Mouse (Mus musculus): ENCODE results near the gene Tmem202.

Tmem202 gene

DNA sequence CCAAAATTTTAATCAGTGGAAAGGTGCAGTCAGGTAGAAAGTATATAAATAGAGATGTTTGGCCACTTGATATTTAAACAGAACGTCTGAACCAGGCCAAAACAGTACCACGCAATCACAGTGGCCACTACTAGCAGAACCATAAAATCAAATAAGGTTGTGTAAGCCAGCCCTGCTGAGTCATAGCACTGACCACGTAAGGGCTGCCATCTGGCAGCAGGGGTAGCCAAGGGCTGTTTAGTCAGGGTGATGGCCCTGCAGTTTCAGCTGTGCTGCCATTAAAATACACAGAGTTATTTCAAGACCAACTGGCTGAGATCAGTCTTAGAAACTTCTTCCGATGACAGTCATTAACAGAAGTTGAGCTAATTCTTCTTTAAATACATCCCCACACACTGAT lies 5.8 kb downstream of the Tmem202 start:
- DNase-seq (ENCODE audit: low read depth, low spot score), result no peak

GRCm38 (mm10) chr9:59533422-59533821 lies 6.2 kb downstream of the Tmem202 start:
- no peak for DNase-seq (ENCODE audit: low read depth, low spot score)

DNA sequence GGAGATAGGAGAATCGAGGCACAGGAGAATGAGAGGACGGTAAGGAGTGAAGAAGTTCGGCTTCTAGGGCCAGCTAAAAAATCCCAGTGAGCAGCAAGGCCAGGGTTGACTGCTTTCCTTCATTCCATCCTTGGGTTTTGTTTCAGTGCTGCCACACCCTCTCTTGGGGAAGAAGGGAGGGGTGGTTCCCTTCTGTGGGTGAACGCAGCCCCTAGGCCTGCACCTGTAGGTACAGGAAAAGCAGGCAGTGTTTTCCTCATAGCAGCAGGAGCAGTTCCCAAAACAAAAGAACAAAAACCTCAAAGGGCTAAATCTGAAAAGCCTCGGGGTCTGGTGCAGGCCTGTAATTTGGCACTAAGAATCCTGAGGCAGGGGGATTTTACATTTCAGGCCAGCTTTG lies 8.0 kb downstream of the Tmem202 start:
- DNase-seq (ENCODE audit: low read depth, low spot score), result no peak

GRCm38 (mm10) chr9:59528274-59528673 lies 11.4 kb downstream of the Tmem202 start:
- DNase-seq (ENCODE audit: low read depth, low spot score), result no peak

GRCm38 (mm10) chr9:59527580-59527979 lies 12.1 kb downstream of the Tmem202 start:
- no peak for DNase-seq (ENCODE audit: low read depth, low spot score)

DNA sequence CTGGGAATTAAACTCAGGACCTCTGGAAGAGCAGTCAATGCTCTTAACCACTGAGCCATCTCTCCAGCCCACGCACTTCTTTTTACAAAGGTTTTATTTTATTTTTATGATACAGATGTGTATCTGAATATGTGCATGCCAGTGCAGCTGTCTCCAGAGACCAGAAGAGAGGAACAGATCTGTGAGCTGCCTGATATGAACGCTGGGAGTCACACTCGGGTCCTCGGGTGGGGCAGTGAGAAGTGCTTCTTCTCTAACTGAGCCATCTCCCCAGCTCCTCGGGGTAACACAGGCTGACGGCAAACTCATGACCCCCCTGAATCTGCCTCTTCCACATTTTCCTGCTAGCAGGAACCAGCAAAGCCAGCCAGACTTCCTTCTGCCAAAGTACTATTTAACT lies 12.9 kb downstream of the Tmem202 start:
- DNase-seq (ENCODE audit: low read depth, low spot score), result no peak

- no peak for DNase-seq (ENCODE audit: low read depth, low spot score)
Observed at GRCm38 (mm10) chr9:59522906-59523305, 16.7 kb downstream of the Tmem202 start.

DNA sequence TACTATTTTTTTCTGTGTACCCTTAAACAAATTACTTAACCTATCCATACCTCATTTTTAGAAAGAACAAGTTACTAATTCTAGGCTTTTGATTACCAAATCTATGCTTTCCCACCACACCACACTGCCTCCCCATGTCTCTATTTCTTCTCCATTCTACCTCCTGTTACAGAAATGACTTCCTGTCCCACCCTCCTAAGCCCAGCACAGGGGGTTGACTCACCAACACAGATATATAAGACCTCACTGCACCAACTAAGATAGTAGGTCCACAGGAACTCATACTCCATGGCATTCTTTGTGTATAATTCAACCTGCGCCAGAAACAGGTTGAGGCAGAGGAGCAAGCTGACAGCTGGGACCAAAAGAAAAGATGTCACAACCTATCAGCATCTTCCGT lies 20.3 kb downstream of the Tmem202 start:
- no peak for DNase-seq (ENCODE audit: low read depth, low spot score)

DNA sequence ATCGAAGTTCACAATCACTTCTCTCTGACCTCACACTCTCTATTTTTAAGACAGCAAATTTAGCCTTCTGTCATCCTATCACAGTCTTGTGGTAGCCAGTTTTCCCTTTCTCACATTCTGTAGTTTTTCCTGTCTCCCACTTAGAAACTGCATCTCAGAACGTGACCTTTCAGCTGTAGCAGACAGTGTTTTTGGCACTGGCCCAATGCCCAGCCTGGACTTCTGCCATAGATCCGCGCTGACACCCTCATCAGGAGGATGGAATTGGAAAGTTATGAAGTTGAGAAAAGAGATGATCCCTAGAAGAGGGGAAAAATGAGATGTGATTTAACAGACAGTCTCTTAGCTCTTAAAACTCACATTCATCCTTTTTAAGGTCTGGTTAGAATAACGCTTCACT lies 20.7 kb downstream of the Tmem202 start:
- no peak for DNase-seq (ENCODE audit: low read depth, low spot score)

DNA sequence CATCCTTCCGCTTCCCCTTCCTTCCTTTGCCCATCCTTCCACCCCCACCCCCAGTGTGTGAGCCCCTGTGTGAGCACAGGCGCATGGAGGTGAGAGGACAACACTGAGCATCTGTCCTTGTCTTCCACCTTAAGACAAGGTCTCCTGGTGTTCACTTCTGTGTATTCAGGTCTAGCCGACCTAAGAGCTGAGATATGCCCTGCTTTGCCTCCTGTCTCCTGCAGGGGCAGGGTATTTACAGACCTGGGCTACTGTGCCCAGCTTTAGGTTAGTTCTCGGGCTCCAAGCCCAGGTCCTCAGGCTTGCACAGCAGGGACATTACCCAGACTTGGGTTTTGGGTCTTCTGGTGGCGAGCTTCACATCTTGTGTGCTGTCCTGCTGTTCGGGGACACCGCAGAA lies 22.5 kb downstream of the Tmem202 start:
- no peak for DNase-seq (ENCODE audit: low read depth, low spot score)

GRCm38 (mm10) chr9:59515069-59515468 lies 24.6 kb downstream of the Tmem202 start:
- no peak for DNase-seq (ENCODE audit: low read depth, low spot score)

DNA sequence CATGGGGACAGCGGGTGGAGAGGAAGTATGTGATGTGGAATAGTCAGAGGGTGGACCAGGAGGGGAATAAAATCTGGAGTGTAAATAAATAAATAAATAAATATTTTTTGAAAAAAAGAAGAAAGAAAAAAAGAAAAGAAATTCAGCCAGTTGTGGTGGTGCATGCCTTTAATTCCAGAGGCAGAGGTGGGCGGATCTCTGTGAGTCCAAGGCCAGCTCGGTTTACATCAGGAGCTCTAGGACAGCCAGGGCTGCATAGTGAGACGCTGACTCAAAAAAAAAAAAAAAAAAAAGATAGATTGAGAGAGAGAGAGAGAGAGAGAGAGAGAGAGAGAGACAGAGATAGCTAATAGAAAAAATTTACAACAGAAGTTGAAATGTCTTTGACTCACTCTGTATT lies 27.3 kb downstream of the Tmem202 start:
- no peak for DNase-seq (ENCODE audit: low read depth, low spot score)

GRCm38 (mm10) chr9:59508146-59508545 lies 31.5 kb downstream of the Tmem202 start:
- DNase-seq (ENCODE audit: low read depth, low spot score), result peak; percentile 37

GRCm38 (mm10) chr9:59487331-59487730 lies 52.3 kb downstream of the Tmem202 start:
- no peak for DNase-seq (ENCODE audit: low read depth, low spot score)

DNA sequence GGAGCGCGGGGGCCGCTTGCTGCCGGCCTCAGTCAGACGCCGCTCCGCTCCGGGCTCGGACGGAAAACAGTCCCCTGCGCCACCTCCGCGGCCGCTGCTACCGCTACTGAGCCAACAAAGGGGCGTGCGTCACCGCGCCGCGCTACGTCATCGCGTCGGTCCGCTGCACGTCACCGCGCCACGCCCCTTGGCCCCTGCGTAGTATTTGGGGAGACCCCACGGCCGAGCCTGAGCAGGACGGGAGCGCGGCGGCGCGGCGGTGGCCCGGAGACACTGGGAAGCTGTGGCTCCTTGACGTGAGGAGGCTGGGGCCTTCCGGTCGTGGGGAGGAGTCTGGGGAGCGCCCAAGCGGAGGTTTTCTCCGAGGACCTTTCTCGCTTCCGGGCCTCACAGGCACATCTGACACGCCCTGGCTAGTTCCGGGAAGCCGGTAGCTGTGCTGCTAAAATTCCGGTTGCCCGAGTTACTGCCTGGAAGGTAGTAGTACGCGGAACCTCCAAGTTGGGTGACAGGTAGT lies 53.0 kb downstream of the Tmem202 start, which contains the start of gene Arih1:
TSS of gene Arih1 (minus strand) at position 70 of the 517 bp plus-strand sequence.
- DNase-seq (ENCODE audit: low read depth, low spot score), result peak; percentile 98

- no peak for DNase-seq (ENCODE audit: low read depth, low spot score)
Observed at GRCm38 (mm10) chr9:59486076-59486518, 53.5 kb downstream of the Tmem202 start.

DNA sequence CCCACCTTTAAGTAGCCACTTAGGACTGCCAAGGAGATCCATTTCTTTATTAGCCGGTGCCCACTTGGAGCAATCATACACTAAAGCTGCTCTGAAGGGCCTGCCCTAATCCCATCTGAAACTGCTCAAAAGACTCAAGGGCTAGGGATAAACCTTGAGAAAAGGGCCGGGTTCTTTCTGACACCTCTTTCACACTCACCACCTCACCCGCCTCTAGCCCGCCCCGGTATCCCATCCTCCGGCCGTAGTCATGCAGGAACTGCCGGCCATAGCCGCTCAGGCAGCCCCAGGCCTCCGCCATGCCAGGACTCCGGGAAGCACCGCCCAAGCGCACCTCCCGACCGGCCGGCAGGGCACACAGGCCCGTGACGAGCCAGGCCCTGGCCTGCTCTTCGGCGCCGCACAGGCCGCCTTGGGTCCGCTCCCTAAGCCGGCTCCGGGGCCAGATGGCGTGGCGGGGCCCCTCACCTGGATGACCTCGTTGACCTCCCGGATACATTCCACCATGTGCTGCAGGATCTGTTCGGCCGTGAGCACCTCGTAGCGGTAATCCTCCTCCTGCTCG lies 54.1 kb downstream of the Tmem202 start:
- DNase-seq (ENCODE audit: low read depth, low spot score), result peak; percentile 37

GRCm38 (mm10) chr9:59484760-59485159 lies 54.9 kb downstream of the Tmem202 start:
- DNase-seq (ENCODE audit: low read depth, low spot score), result no peak

DNA sequence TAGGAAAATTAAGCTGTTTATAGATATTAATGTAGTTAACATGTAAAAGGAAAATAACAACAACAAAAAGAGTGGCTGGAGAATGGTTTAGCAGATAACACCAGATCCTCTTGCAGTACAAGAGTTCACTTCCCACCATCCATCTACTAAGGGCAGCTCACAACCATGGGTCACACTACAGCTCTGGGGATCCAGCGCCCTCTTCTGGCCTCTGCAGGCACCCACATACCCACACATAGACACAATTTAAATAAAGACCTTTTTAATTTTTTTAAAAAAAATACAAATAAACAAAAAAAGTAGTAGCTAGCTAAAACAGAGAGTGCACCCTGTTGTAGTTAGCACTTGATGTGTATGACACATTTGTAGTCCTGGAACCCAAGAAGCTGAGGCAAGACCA lies 57.2 kb downstream of the Tmem202 start:
- DNase-seq (ENCODE audit: low read depth, low spot score), result peak; percentile 23

DNA sequence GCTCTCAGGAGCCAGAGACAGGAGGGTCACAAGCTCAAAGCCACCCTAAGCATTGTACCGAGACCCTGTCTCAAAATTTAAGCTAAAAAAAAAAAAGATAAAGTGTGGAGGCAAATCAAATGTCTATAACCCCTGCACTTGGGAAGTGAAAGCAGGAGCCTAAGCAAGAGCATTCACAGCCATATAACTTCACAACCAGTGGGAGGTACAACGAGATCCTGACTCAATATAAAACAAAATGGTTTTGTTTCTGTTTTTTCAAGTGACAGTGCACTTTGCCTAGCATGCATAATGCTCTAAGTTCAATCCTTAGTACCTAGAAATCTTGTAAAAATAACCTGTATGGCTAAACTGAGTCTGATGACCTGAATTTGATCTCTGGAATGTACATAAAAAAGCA lies 63.0 kb downstream of the Tmem202 start:
- no peak for DNase-seq (ENCODE audit: low read depth, low spot score)

DNA sequence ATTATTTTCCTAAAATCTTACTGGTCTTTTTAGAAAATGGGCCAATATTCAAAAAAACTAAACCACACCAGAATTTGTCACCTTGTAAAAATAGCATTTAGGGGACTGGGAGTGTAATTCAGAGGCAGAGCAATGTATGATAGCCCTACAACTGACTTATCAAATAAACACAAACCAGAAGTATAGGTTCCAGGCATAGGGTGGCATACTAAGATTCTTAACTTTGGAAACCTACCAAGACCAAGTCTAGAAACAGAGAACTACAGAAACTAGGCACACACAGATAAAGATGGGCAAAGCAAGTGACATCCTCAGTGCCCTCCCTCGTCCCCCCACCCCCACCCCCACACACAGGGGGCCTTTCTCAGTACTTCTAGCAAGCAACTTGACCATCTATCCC lies 64.8 kb downstream of the Tmem202 start:
- DNase-seq (ENCODE audit: low read depth, low spot score), result no peak

DNA sequence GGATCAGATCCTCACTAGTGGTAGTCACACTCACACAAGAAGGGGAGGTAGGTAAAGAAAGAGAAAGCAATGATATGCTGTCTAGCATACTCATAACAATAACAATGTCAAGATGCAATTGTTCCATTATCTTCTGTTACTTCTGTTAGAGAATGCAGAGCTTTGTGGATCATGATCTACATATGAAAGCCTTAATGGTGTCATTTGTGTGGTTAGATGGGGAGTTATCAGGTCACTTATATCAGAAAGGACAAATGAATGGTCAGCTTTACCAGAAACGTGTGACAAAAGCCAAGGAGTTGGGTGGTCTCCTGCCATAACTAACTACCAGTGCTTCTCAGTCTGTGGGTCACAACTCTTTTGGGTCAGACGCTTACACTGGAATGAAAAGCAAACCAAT lies 66.5 kb downstream of the Tmem202 start:
- DNase-seq (ENCODE audit: low read depth, low spot score), result no peak

GRCm38 (mm10) chr9:59469446-59469845 lies 70.2 kb downstream of the Tmem202 start:
- no peak for DNase-seq (ENCODE audit: low read depth, low spot score)

Measured in forelimb bud, embryonic 11.5 days (tissue).